Mouse (Mus musculus) Muller cell, postnatal 12 days (primary cell): Measurements from ENCODE around the gene 1700069L16Rik.

Source experiments
- DNase-seq: peaks from one replicate; pipeline ENCODE4 v3.0.0-alpha.2; 2015; ENCODE audit errors: inconsistent ontology term

The 1700069L16Rik gene

GRCm38 (mm10) chr5:113644520-113644919 lies 80.1 kb downstream of the 1700069L16Rik start:
- no peak for DNase-seq

DNA sequence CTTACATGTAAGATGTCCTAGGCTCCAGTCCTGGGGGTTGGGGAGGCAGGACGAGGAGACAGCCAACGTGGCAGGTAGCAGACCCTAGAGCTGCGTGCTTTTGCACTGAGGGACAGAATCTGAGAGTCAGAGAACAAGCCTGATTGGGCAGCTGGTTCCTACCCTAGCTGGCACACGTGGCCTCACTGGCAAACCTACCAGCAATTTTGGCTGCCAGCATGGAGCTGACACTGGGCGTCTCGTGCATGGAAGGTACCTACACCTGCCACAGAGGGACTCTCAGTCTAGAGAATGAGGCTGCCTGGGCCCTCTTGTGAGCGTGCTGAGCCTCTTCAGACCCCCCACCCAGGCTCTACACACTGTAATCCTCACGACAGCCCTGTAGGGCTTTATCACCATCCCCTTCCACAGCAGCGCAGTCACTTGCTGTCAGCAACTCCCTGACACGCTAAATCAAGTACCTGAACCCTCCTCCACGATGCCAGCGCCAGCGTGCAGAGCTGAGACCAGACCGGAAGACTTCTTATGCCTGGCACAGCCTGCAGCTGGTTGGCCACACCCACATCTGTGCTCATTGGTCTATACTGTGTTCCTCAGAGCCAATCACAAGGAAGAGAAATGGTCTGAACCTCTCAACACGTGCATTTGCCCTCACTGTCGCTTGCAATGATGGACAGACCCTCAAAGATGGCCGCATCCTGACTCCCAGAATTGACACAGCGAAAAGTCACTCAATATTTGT lies 81.3 kb downstream of the 1700069L16Rik start:
- no peak for DNase-seq
